Mouse (Mus musculus) heart, embryonic 16.5 days (tissue): ENCODE data around the gene Mrpl3. TPM values are rescaled to one million over a fixed set of nuclear protein-coding genes. Genes with fewer than 3 reads are reported as not detected.
A peak's percentile ranks its signal among the peaks of the same experiment; 100 is the strongest.

ENCODE experiments used
- ATAC-seq: fragments of 200-750 bp; cut with Nextera tagmentation; replicated peaks from 2 replicates; pipeline ENCODE4 v1.8.0; 2017; ENCODE audit warnings: moderate number of reproducible peaks; ENCODE audit not compliant: insufficient read depth, low FRiP score; ENCODE audit errors: extremely low read depth
- H3K27ac ChIP-seq: fragments of 300-500 bp; sonication (generic); 2 replicates; pipeline ENCODE4 v1.5.1; 2014; ENCODE audit warnings: mild to moderate bottlenecking, low read length, control low read depth, moderate library complexity
- H3K27me3 ChIP-seq: fragments of 300-500 bp; sonication (generic); 2 replicates; pipeline ENCODE4 v1.6.1; 2014; ENCODE audit warnings: low read length, mixed read lengths; ENCODE audit not compliant: control insufficient read depth, insufficient read depth
- H3K36me3 ChIP-seq: fragments of 300-500 bp; sonication (generic); 2 replicates; pipeline ENCODE4 v1.6.1; 2014; ENCODE audit not compliant: control insufficient read depth, insufficient read depth
- H3K4me1 ChIP-seq: fragments of 300-500 bp; sonication (generic); 2 replicates; pipeline ENCODE4 v1.6.1; 2014; ENCODE audit warnings: low read length, mixed read lengths; ENCODE audit not compliant: control insufficient read depth, insufficient read depth
- H3K4me2 ChIP-seq: fragments of 300-500 bp; sonication (generic); 2 replicates; pipeline ENCODE4 v1.6.1; 2014; ENCODE audit warnings: low read depth, mild to moderate bottlenecking, control low read depth, low read length
- H3K4me3 ChIP-seq: fragments of 300-500 bp; sonication (generic); 2 replicates; pipeline ENCODE4 v1.5.1; 2014; ENCODE audit warnings: mild to moderate bottlenecking, control low read depth, low read length
- H3K9ac ChIP-seq: fragments of 300-500 bp; sonication (generic); 2 replicates; pipeline ENCODE4 v1.6.1; 2014; ENCODE audit warnings: low read length, control low read depth
- H3K9me3 ChIP-seq: fragments of 300-500 bp; sonication (generic); replicated peaks from 2 replicates; pipeline ENCODE4 v1.6.1; 2016; ENCODE audit warnings: low read length; ENCODE audit not compliant: control insufficient read depth
- WGBS: fragments of 180-500 bp; shearing (Covaris S2); extraction: QIAGEN DNeasy Blood & Tissue Kit; methylation state at CpG from one replicate; pipeline ENCODE4 v1.1.7; 2014; 5-methylcytosine and 5-hydroxymethylcytosine counted together
- polyA plus RNA-seq: library from polyadenylated mRNA; unstranded; fragments of >200 nt; fragmentation: Nextera tagmentation; extraction: Ambion mirVana; gene quantifications from 2 replicates; pipeline ENCODE4 v1.2.1, GENCODE M21; 2015

The Mrpl3 gene
- polyA plus RNA-seq = 118 and 119 TPM in 2 replicates

- Histone ChIP-seq H3K9ac (peak within 1 kb of the TSS; percentile 94), H3K4me1 (peaks cover 7% of the 10 kb centered on the region), H3K27ac (peak within 1 kb of the TSS; percentile 90), H3K9me3 (no peaks in the 10 kb centered on the region), H3K36me3 (peaks cover 30% of the 10 kb centered on the region), H3K27me3 (no peaks in the 10 kb centered on the region), H3K4me3 (peak within 1 kb of the TSS; percentile 80), H3K4me2 (peak within 1 kb of the TSS; percentile 87)
- under 1% methylated on average over 31 of the region's 31 CpGs for WGBS
- ATAC-seq = peak; percentile 70
Observed at GRCm38 (mm10) chr9:105053147-105053557, at the start of gene Mrpl3. Gene Mrpl3 (plus strand): TSS chr9:105053239.

GRCm38 (mm10) chr9:105010721-105011120 is 42.3 kb upstream of the Mrpl3 start:
- Histone ChIP-seq H3K4me1 (no peaks in the 10 kb centered on the region), H3K27me3 (no peaks in the 10 kb centered on the region), H3K27ac (no peak overlapping the region), H3K4me2 (no peak overlapping the region), H3K9ac (no peak overlapping the region), H3K9me3 (no peaks in the 10 kb centered on the region), H3K36me3 (no peaks in the 10 kb centered on the region), H3K4me3 (no peak overlapping the region)
- 20% methylated on average over 2 of the region's 2 CpGs for WGBS
- no peak for ATAC-seq

DNA sequence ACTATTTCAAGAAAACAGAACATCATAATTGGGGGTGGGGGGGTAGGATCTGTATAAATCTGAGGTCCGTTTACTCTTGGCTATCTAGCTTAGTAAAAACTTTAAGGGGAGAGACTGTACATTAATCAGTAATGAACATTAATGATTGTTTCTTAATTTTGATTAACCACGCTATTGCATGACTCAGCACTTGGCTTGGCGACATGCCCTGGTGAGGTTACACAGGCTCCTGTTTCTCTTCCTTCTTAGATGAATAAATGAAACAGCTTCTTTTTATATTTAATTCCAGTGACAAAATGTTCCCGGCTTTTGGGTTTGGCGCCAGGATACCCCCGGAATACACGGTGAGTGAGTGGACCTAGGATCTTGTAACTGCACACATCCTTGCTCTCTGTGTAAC is 34.9 kb upstream of the Mrpl3 start:
- no peak overlapping the region for H3K4me3 ChIP-seq
- H3K4me2 ChIP-seq = no peak overlapping the region
- no peaks in the 10 kb centered on the region for H3K4me1 ChIP-seq
- no peak overlapping the region for H3K9ac ChIP-seq
- WGBS = 81% methylated on average over 7 of the region's 7 CpGs
- no peaks in the 10 kb centered on the region for H3K36me3 ChIP-seq
- no peaks in the 10 kb centered on the region for H3K27me3 ChIP-seq
- H3K27ac ChIP-seq = no peak overlapping the region
- no peaks in the 10 kb centered on the region for H3K9me3 ChIP-seq
- ATAC-seq = no peak

DNA sequence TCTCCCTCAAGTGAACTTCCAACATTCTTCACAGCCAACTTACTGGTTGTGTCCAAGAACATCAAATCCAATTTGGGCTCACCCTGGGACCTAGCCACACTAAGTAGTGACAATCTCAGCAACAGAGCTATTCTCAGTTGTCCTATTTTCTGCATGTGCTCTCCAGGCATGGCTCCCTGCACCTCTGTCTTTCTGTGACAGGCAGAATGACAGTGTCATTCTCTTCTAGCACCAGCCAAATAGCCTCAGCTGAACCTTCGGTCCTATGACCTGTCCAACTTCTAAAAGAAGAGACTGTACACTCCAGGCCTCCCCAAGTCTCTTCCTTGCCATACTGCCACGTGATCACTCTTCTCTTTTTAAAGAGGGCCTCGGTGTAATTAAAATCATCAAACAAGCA is 24.7 kb upstream of the Mrpl3 start:
- H3K9ac ChIP-seq = no peak overlapping the region
- no peaks in the 10 kb centered on the region for H3K36me3 ChIP-seq
- no peak overlapping the region for H3K27ac ChIP-seq
- 61% methylated on average over 3 of the region's 3 CpGs for WGBS
- no peak overlapping the region for H3K4me3 ChIP-seq
- no peaks in the 10 kb centered on the region for H3K4me1 ChIP-seq
- H3K27me3 ChIP-seq = no peaks in the 10 kb centered on the region
- no peak for ATAC-seq
- no peaks in the 10 kb centered on the region for H3K9me3 ChIP-seq
- no peak overlapping the region for H3K4me2 ChIP-seq

- ATAC-seq = no peak
- WGBS = 79% methylated on average over 9 of the region's 9 CpGs
- no peak overlapping the region for H3K9ac ChIP-seq
- H3K9me3 ChIP-seq = no peaks in the 10 kb centered on the region
- H3K27me3 ChIP-seq = no peaks in the 10 kb centered on the region
- no peak overlapping the region for H3K27ac ChIP-seq
- no peak overlapping the region for H3K4me2 ChIP-seq
- no peaks in the 10 kb centered on the region for H3K4me1 ChIP-seq
- no peak overlapping the region for H3K4me3 ChIP-seq
- H3K36me3 ChIP-seq = no peaks in the 10 kb centered on the region
Observed at GRCm38 (mm10) chr9:105032572-105032971, 20.5 kb upstream of the Mrpl3 start.

DNA sequence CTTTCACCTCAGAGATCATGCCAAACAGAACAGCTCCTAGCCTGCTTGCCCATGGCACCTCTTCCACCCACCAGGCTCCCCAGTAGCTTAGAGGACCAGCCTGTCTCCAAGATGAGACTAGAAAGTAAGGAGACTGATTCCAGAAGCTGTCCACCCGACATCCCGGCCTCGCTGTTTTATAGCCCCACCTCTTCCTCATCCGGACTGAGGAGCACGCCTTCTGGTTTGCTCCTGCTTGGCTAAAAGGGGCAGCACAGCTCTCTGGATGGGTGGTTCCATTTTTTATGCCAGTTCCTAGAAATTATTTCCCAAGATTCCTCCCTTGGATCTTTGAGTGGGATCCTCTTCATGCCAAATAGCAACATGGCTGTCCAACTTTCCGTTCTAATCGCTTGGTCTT is 19.4 kb upstream of the Mrpl3 start:
- H3K4me1 ChIP-seq = no peaks in the 10 kb centered on the region
- no peaks in the 10 kb centered on the region for H3K9me3 ChIP-seq
- no peaks in the 10 kb centered on the region for H3K36me3 ChIP-seq
- no peak overlapping the region for H3K4me2 ChIP-seq
- no peak overlapping the region for H3K4me3 ChIP-seq
- H3K27ac ChIP-seq = no peak overlapping the region
- H3K9ac ChIP-seq = no peak overlapping the region
- 83% methylated on average over 7 of the region's 7 CpGs for WGBS
- ATAC-seq = no peak
- no peaks in the 10 kb centered on the region for H3K27me3 ChIP-seq

GRCm38 (mm10) chr9:105037847-105038246 is 15.2 kb upstream of the Mrpl3 start:
- no peaks in the 10 kb centered on the region for H3K4me1 ChIP-seq
- ATAC-seq = no peak
- no peak overlapping the region for H3K4me2 ChIP-seq
- H3K9me3 ChIP-seq = no peaks in the 10 kb centered on the region
- WGBS = 56% methylated on average over 3 of the region's 3 CpGs
- H3K27me3 ChIP-seq = no peaks in the 10 kb centered on the region
- H3K27ac ChIP-seq = no peak overlapping the region
- no peak overlapping the region for H3K9ac ChIP-seq
- no peaks in the 10 kb centered on the region for H3K36me3 ChIP-seq
- H3K4me3 ChIP-seq = no peak overlapping the region

DNA sequence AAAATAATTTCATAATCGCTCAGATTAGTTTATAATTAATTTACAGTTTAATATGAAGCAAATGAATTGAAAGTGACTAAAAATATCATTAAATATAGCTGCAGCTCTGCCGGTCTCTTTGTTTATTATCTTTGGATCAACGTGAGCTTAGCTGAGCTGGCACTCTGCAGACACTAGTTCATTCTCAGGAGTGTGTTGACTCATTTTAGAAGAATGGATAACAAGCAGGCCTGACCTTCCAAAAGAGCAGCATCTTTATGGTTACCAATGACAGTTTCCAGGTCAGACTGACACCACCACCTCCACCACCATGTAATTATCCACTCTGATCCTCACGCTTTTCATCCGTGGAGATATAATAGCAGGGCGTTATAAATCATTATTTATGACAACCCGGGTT is 7.0 kb upstream of the Mrpl3 start:
- Histone ChIP-seq H3K27ac (no peak overlapping the region), H3K9ac (no peak overlapping the region), H3K4me3 (no peak overlapping the region), H3K36me3 (no peaks in the 10 kb centered on the region), H3K9me3 (no peaks in the 10 kb centered on the region), H3K27me3 (no peaks in the 10 kb centered on the region), H3K4me2 (no peak overlapping the region), H3K4me1 (no peaks in the 10 kb centered on the region)
- no peak for ATAC-seq
- WGBS = 62% methylated on average over 7 of the region's 7 CpGs

DNA sequence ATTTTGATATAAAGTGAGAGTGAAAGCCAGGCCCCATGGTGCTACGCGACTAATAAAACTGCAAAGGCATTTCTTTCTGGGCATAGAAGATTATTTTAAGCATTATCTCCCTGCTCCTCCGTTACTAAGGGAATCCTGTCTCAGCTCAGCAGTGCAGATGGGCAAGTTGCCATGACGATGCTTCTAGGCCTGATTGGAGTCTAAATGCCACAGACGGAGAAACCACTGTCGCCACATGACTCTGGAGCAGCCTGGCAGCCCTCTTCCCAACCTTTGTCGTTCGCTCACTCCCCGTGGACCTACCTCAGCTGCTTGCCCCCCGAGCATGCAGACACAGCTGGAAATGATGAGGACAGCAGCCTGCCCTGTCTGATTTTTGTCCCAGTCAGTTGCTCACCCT is 4.7 kb upstream of the Mrpl3 start:
- Histone ChIP-seq H3K27me3 (no peaks in the 10 kb centered on the region), H3K4me3 (no peak overlapping the region), H3K9ac (no peak overlapping the region), H3K4me1 (0 out of 2 replicates have a peak, but pooled peaks cover 2% of the 10 kb centered on the region), H3K4me2 (no peak overlapping the region), H3K9me3 (no peaks in the 10 kb centered on the region), H3K36me3 (no peaks in the 10 kb centered on the region), H3K27ac (no peak overlapping the region)
- ATAC-seq = no peak
- 67% methylated on average over 10 of the region's 10 CpGs for WGBS

DNA sequence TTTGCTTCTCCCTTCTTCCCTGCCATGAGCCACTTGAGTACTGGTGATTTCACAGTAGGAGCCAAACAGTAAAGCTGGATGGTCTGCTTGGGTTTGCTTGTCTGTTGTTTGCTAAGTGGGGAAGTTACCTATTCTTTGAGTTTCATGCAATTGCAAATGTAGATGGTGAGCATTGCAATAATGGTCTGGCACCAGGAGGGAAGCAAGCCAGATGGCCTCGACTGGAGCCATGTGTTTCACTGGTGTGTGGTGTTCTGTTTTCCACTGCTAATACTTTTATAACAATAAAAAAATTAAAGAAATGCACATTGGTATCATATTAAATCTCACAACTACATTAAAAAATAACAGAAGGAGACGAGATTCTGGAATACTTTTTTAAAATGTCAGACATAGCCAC is 3.4 kb upstream of the Mrpl3 start:
- Histone ChIP-seq H3K4me1 (peaks cover 7% of the 10 kb centered on the region), H3K9me3 (no peaks in the 10 kb centered on the region), H3K4me3 (no peak overlapping the region), H3K4me2 (no peak overlapping the region), H3K36me3 (peaks cover 1% of the 10 kb centered on the region; the same call in 1 of the 2 replicates), H3K27me3 (no peaks in the 10 kb centered on the region), H3K9ac (no peak overlapping the region), H3K27ac (no peak overlapping the region)
- WGBS = 29% methylated on average over 2 of the region's 2 CpGs
- ATAC-seq = no peak
